Mouse (Mus musculus) frontal cortex, postnatal 10 days (tissue): ENCODE results near the gene Kat2b.
A peak's percentile ranks its signal among the peaks of the same experiment; 100 is the strongest.
"Not testable (repeated sequence)": the region's sequence is repeated elsewhere in the genome, so short reads cannot be mapped to it uniquely, and the experiment has no call there.

Experiments used
- DNase-seq, 2 experiments: peaks; one replicate each; pipeline ENCODE4 v3.0.0; 2022; ENCODE audit warnings: low spot score in 2 of 2, mixed read lengths in 1 of 2

Gene Kat2b

GRCm38 (mm10) chr17:53569829-53570228 lies 3.2 kb downstream of the Kat2b start:
- DNase-seq, result peak in 1 of 2 experiments; percentile 43

DNA sequence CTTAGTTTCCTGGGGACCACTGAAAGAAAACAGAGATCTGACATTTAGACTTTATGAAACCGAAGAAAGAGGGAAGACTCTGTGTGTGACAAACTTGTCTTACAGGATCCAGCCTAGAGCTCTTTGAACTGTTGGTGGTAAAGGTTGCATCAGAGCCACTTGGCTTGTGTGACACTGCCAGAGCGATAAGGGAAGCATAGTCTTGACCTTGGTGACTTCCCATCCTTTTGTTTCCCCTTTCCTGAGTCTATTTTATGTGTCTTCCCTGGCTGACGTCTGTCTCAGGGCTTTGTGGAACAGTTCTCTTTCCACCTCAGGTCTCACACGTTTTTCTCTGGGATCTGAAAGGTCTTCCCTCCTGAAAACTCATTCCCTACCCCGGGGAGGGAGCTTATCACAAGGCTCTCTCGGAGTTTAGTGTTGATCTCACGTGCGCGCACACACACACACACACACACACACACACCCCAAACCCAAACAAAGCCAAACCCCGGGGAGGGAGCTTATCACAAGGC lies 3.8 kb downstream of the Kat2b start:
- DNase-seq, result no peak

- not testable (repeated sequence) for DNase-seq
Measured at GRCm38 (mm10) chr17:53570932-53571331, 4.3 kb downstream of the Kat2b start.

GRCm38 (mm10) chr17:53573019-53573556 lies 6.4 kb downstream of the Kat2b start:
- DNase-seq, result no peak

- DNase-seq, result no peak
Measured at GRCm38 (mm10) chr17:53577151-53577550, 10.5 kb downstream of the Kat2b start.

DNA sequence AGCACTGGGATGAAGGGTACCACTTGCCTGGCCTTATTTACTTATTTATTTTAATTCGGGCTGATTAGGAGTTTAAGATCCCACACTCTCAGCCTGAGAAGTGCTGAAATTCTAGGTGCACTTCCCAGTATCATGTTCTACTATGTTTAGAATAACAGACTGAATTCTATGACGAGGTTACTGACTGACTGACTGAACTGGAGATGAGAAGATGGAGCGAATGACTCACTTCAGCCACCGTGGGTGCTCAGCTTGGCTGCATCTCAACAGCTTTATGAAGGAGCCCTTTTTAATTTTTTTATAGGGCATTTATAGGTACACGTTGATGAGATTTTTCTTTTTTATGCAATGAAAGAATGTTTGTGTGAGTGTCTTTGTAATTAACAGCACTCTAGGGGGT lies 11.1 kb downstream of the Kat2b start:
- DNase-seq, result no peak

DNA sequence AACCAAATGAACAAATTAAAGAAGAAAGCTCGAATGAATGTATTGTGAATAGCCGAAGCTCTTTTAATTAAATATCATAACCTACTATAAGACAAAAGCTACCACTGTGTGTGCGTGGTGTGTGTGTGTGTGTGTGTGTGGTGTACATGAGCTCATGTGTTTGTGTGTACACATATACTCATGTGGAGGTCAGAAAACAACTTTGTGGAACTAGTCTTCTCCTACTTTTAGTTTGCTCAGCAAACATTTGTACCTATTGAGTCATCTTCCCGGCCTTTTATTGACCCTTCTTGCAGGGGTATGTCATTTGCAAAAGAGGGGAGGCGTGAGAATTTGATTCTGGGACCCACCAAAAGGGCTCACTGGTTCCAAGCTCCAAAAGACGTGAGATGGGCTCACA lies 11.6 kb downstream of the Kat2b start:
- DNase-seq, result no peak

DNA sequence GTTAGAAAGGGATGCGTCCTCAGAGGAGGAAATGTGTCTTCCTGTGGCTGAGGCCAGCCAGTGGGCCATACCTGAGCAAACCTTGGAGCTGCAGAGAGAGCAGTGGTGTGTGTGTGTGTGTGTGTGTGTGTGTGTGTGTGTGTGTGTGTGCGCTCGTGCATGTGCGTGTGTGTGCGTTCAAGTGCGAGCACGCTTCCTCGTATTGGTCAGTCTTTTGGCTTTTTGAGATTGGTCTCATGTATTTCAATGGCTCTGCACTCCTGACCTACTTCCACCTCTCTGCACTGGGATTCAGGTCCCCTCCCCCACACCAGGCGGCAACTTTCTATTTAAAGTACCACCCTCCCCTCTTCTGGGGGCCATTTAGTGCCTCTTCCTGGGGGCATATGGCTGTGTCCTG lies 12.1 kb downstream of the Kat2b start:
- no peak for DNase-seq

- DNase-seq, result no peak
Measured at GRCm38 (mm10) chr17:53579612-53580011, 13.0 kb downstream of the Kat2b start.

GRCm38 (mm10) chr17:53580237-53580636 lies 13.6 kb downstream of the Kat2b start:
- no peak for DNase-seq

- no peak for DNase-seq
Measured at GRCm38 (mm10) chr17:53582026-53582585, 15.4 kb downstream of the Kat2b start.

GRCm38 (mm10) chr17:53582805-53583204 lies 16.1 kb downstream of the Kat2b start:
- DNase-seq, result no peak

DNA sequence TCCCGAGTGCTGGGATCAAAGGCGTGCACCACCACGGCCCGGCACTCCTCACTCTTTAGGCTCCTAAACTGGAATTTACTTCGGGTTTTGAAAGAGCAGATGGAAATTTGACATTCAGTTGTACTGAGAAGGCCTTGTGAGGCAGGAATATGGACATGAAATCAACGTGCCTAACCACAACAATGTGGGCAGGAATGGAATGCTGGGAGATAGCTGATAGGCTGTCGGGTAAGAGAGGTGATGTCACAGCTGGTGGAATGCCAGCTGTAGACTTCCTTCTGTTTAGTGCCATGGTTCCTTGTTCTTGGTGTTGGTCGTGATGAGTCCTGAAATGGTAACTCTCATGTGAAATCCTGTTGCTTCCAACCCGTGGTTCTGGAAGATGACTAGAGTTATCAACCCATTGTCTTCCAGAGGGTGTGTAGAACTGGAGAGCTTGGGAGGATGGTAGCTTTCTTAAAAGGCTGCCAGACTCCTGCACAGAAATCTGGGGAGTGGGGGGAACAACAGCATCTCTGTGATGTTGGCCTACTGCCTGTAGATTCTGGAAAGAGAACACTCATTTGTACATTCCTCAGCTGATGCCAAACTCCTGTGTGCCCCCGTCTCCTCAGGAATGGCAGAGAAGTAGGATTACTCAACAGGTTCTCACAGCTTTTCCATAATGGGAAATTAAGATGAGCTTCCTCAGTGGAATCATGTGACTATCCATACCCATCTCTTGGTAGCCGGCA lies 17.4 kb downstream of the Kat2b start:
- DNase-seq, result no peak

DNA sequence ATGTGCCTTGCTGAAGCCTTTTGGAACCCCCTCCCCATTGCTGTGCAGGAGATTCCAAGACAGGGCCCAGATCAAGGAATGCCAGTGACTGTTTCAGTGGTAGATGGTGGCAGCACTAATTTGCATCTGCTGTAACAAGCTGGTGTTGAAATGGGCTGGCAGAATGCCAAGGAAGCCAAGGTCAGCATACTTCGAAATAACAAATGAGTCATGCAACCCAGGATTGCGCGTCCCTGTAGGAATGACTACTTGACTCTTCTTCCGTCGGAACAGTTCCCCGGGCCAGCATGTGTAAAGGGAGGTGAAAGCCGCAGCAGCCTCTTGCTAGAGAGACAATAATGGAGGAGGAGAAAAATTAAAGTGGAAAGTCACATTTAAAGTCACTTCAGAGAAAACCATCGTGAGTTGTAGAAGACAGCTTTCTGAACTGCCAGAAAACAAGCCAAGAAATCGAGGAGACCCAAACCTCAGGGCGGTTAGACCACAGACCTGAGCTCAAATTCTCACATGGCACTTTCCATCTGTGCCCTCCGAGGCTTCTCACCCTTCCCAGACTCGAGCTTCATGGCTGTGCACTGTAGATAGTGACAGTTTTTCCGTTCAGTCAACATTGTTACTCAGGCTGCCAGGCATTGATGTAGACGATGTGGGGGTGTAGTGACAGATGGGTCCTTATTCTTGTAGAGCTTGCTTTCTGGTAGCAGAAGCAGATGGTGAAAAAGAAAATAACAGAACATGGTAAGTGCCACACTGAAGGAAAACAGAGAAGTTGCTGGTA lies 20.6 kb downstream of the Kat2b start:
- peak; percentile 54 to 64 for DNase-seq

DNA sequence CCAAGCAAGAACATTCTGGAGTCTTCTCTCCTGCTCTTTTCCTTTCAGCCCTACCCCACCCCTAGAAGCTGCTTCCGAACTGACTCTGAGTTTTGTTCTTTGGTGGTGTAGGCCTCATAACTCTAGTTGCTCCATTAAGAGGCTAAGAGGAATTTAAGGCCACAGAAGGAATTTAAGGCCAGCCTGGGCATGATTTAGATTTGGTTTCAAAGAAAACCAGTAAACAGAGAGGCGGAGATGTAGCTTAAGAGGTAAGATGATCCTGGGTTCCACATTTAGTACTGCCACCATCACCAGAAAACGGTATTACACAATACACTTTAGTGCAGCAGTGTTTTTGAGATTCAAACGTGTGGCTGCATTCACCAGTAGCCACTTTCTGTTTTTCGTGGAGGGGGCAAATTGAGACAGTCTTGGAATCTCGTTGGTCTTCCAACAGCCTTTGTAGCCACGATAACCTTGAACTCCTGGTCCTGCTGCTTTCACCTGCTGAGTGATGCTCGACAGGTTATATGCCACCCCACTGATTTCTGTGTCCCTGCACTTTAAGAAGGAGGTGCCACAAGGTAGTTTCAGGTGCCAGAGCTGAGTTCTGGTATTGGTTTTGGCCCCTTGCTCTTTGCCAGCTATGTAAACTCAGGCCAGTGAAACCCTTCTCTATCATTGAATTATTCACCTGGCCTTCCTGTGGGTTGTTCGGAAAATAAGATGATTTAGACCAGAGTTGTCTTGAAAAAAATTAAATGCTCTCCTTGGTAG lies 21.6 kb downstream of the Kat2b start:
- no peak for DNase-seq

DNA sequence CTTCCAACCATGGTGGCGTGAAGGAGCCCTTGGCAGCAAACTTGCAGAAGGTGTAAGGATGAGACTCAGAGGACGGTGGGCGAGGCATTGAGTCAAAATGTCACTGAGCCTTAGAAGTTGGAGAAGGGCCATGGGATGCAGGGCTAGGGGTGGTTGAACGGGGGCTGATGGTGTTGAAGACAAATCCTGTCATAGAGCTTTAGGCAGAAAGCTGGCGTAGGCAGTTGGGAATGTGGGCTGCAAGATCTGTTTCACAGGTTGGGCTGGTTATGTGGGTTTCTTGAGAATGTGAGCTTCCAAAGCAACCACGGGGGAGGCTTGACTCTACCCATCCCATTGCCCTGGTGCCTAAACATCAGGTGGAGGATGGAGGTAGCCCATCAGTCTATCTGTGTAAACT lies 23.4 kb downstream of the Kat2b start:
- DNase-seq, result no peak

DNA sequence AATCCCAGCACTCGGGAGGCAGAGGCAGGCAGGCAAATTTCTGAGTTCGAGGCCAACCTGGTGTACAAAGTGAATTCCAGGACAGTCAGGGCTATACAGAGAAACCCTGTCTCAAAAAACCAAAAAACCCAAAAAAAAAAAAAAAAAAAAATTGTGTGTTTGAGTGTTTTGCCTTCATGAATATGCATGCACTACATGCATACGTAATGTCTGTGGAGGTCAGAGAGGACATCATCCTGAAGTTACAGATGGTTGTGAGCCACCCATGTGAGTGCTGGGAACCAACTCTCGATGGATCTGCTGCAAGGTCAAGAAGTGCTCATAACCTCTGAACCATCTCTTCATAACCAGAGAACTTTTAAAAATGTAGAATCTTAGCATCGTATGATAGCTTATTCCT lies 25.2 kb downstream of the Kat2b start:
- DNase-seq, result no peak

DNA sequence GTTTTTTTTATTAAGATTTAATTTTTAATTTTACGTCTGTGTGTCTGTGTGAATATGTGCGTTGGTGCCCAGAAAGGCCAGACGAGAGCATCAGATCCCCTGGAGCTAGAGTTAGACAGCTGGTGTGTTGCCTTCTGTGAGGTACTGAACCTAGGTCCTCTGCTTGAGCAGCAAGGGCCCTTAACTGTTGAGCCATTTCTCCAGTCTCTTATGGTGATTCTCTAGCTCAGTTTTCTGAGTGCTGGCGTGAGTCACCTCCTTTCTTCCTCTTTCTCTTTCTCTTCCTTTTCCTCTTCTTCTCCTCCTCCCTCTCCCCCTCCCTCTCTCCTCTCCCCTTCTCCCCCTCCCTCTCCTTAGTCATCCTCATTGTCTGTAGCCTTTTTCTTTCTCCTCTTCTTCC lies 27.9 kb downstream of the Kat2b start:
- no peak for DNase-seq

- no peak for DNase-seq
Measured at GRCm38 (mm10) chr17:53595527-53595926, 28.9 kb downstream of the Kat2b start.

GRCm38 (mm10) chr17:53596314-53596882 lies 29.7 kb downstream of the Kat2b start:
- peak; percentile 49 to 68 for DNase-seq
